Mouse (Mus musculus) hindbrain, postnatal 0 days (tissue): ENCODE measurements around the gene Gm17374. TPM values are rescaled to one million over a fixed set of nuclear protein-coding genes. Genes with fewer than 3 reads are reported as not detected.

ENCODE experiments used
- ATAC-seq: fragments of 200-750 bp; cut with Nextera tagmentation; 2 replicates; pipeline ENCODE4 v1.8.0; 2017; ENCODE audit warnings: mild to moderate bottlenecking, moderate TSS enrichment, moderate library complexity
- DNase-seq: peaks from one replicate; pipeline ENCODE4 v3.0.0-alpha.2; 2015; ENCODE audit warnings: low spot score
- H3K27ac ChIP-seq: fragments of 300-500 bp; sonication (generic); 2 replicates; pipeline ENCODE4 v1.5.1; 2014; ENCODE audit warnings: mild to moderate bottlenecking
- H3K27me3 ChIP-seq: fragments of 300-500 bp; sonication (generic); 2 replicates; pipeline ENCODE4 v1.6.1; 2014; ENCODE audit warnings: low read length, mixed read lengths; ENCODE audit not compliant: insufficient read depth
- H3K36me3 ChIP-seq: fragments of 300-500 bp; sonication (generic); 2 replicates; pipeline ENCODE4 v1.6.1; 2014; ENCODE audit warnings: low read length, mixed read lengths; ENCODE audit not compliant: insufficient read depth
- H3K4me1 ChIP-seq: fragments of 300-500 bp; sonication (generic); 2 replicates; pipeline ENCODE4 v1.6.1; 2014; ENCODE audit warnings: antibody characterized with exemption, low read length, mixed read lengths; ENCODE audit not compliant: insufficient read depth
- H3K4me2 ChIP-seq: fragments of 300-500 bp; sonication (generic); 2 replicates; pipeline ENCODE4 v1.6.1; 2014; ENCODE audit warnings: low read depth, mild to moderate bottlenecking, low read length, moderate library complexity, mixed read lengths
- H3K4me3 ChIP-seq: fragments of 300-500 bp; sonication (generic); 2 replicates; pipeline ENCODE4 v1.5.1; 2014; ENCODE audit warnings: low read length
- H3K9ac ChIP-seq: fragments of 300-500 bp; sonication (generic); replicated peaks from 2 replicates; pipeline ENCODE4 v1.6.1; 2014; ENCODE audit warnings: mild to moderate bottlenecking, low read length, moderate library complexity, mixed read lengths
- H3K9me3 ChIP-seq: fragments of 300-500 bp; sonication (generic); 2 replicates; pipeline ENCODE4 v1.6.1; 2016; ENCODE audit warnings: low read length, mixed read lengths
- CTCF ChIP-seq: IDR thresholded peaks from 2 replicates; pipeline ENCODE4 v1.5.1; 2016; ENCODE audit warnings: antibody characterized with exemption, control low read depth, low read depth
- WGBS: fragments of 180-500 bp; shearing (Covaris S2); extraction: QIAGEN DNeasy Blood & Tissue Kit; methylation state at CpG from one replicate; pipeline ENCODE4 v1.1.7; 2014; 5-methylcytosine and 5-hydroxymethylcytosine counted together
- polyA plus RNA-seq: library from polyadenylated mRNA; unstranded; fragments of >200 nt; fragmentation: Nextera tagmentation; extraction: Ambion mirVana; gene quantifications from 2 replicates; pipeline ENCODE4 v1.2.1, GENCODE M21; 2015
- total RNA-seq: library from RNA; depleted of rRNA; stranded (reverse); fragments of >200 nt; gene quantifications from 2 replicates; pipeline ENCODE4 v1.2.3, GENCODE M21; 2014; rRNA removed

Gm17374 gene
- total and polyA plus RNA-seq, 2 experiments from 2014 or later, result not detected

GRCm38 (mm10) chr2:140202573-140202972 lies 50.7 kb downstream of the Gm17374 start:
- H3K27ac ChIP-seq, result no peak overlapping the region
- ATAC-seq, result no peak
- no peak overlapping the region for H3K4me3 ChIP-seq
- no peaks in the 10 kb centered on the region for H3K9me3 ChIP-seq
- DNase-seq, result no peak
- H3K27me3 ChIP-seq, result no peaks in the 10 kb centered on the region
- no peaks in the 10 kb centered on the region for H3K4me1 ChIP-seq
- no peak overlapping the region for H3K9ac ChIP-seq
- peaks cover 24% of the 10 kb centered on the region for H3K36me3 ChIP-seq
- H3K4me2 ChIP-seq, result no peak overlapping the region
- WGBS, result 92% methylated on average over 5 of the region's 5 CpGs
- TF ChIP-seq CTCF, result no peak

Other genes starting within 250 kb of the Gm17374 start
- 12.5 and 16.2 TPM in 2 replicates for gene Tasp1, start 85.2 kb upstream of the Gm17374 start, total RNA-seq
- 21.6 and 22.8 TPM in 2 replicates for gene Tasp1, start 85.2 kb upstream of the Gm17374 start, polyA plus RNA-seq
- gene Esf1, start 18.5 kb downstream of the Gm17374 start, total RNA-seq, result 4.7 and 10.8 TPM in 2 replicates
- 16.1 and 18.2 TPM in 2 replicates for gene Esf1, start 18.5 kb downstream of the Gm17374 start, polyA plus RNA-seq
- gene Ndufaf5, start 18.6 kb downstream of the Gm17374 start, total RNA-seq, result 30.7 and 39.2 TPM in 2 replicates
- 65.3 and 66.2 TPM in 2 replicates for gene Ndufaf5, start 18.6 kb downstream of the Gm17374 start, polyA plus RNA-seq
- not detected in 2 replicates for gene Sel1l2, start 237.7 kb downstream of the Gm17374 start, total RNA-seq
- not detected in 2 replicates for gene Sel1l2, start 237.7 kb downstream of the Gm17374 start, polyA plus RNA-seq
- gene Macrod2, start 243.3 kb downstream of the Gm17374 start, total RNA-seq, result 16.6 and 18.3 TPM in 2 replicates
- 60.0 and 60.1 TPM in 2 replicates for gene Macrod2, start 243.3 kb downstream of the Gm17374 start, polyA plus RNA-seq